Comparison of ENCODE assay signal across 8 mouse cellular contexts in the genomic region with DNA sequence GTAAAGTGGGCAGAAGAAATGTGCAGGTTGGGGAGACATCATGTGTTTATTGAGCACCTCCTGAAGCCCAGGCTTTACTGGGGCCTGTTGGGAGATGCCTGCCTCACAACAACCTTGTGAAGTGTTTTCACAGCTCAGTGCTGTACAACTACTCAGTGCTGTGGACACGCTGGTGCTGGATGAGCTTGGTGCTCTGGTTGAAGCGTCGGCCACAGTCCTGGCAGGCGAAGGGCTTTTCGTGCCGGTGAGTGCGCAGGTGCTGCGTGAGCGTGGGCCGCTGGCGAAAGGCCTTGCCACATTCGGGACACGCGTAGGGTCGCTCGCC. TPM values are rescaled to one million over a fixed set of nuclear protein-coding genes. Genes with fewer than 3 reads are reported as not detected.
DNase-seq lines count a peak whose midpoint lies in the region; ATAC-seq and TF ChIP-seq lines count a peak whose summit lies in the region.

No protein-coding gene starts in this region.

- peak overlapping the region; percentile 73; the same call in 1 of the 2 replicates for H3K4me2 ChIP-seq in heart, postnatal 0 days (ENCODE audit: low read depth, low read length)
- H3K4me2 ChIP-seq in embryonic facial prominence, embryonic 11.5 days (ENCODE audit: low read depth, low read length), result peak overlapping the region; percentile 94; the same call in 1 of the 2 replicates
- peak overlapping the region; percentile 76 for H3K4me2 ChIP-seq in hindbrain, postnatal 0 days (ENCODE audit: low read depth, low read length)
- peak overlapping the region; percentile 65 for H3K4me2 ChIP-seq in midbrain, postnatal 0 days (ENCODE audit: low read depth, low read length, poor library complexity, severe bottlenecking)

- peak overlapping the region; percentile 49 for H3K4me3 ChIP-seq in heart, postnatal 0 days (ENCODE audit: low read depth, low read length)
- H3K4me3 ChIP-seq in embryonic facial prominence, embryonic 11.5 days (ENCODE audit: low read depth, low read length), result peak overlapping the region; percentile 47; the same call in 1 of the 2 replicates
- H3K4me3 ChIP-seq in hindbrain, postnatal 0 days (ENCODE audit: low read length), result peak overlapping the region; percentile 49
- H3K4me3 ChIP-seq in midbrain, postnatal 0 days (ENCODE audit: low read depth, low read length), result peak overlapping the region; percentile 39

- H3K27ac ChIP-seq in heart, postnatal 0 days (ENCODE audit: low read depth), result no peak overlapping the region
- H3K27ac ChIP-seq in embryonic facial prominence, embryonic 11.5 days (replicated peaks; ENCODE audit: low read depth, low read length), result no peak overlapping the region
- peak overlapping the region; percentile 83 for H3K27ac ChIP-seq in hindbrain, postnatal 0 days
- H3K27ac ChIP-seq in midbrain, postnatal 0 days (ENCODE audit: low read depth, low read length), result peak overlapping the region; percentile 65

- H3K4me1 ChIP-seq in heart, postnatal 0 days (ENCODE audit: control insufficient read depth, insufficient read depth), result peaks cover 17% of the 10 kb centered on the region
- H3K4me1 ChIP-seq in embryonic facial prominence, embryonic 11.5 days (ENCODE audit: control insufficient read depth, insufficient read depth, low read length), result peaks cover 7% of the 10 kb centered on the region
- H3K4me1 ChIP-seq in hindbrain, postnatal 0 days (ENCODE audit: insufficient read depth, low read length), result peaks cover 12% of the 10 kb centered on the region
- H3K4me1 ChIP-seq in midbrain, postnatal 0 days (ENCODE audit: insufficient read depth, low read length), result peaks cover 7% of the 10 kb centered on the region; the same call in 1 of the 2 replicates

- no peak for ATAC-seq in heart, postnatal 0 days (ENCODE audit: insufficient read depth, low read depth)
- no peak for ATAC-seq in embryonic facial prominence, embryonic 11.5 days (replicated peaks; ENCODE audit: insufficient number of reproducible peaks, low FRiP score, low TSS enrichment, low read depth)
- ATAC-seq in hindbrain, postnatal 0 days, result peak; percentile 1; the same call in 1 of the 2 replicates
- ATAC-seq in midbrain, postnatal 0 days (ENCODE audit: low FRiP score), result no peak
- no peak for ATAC-seq in CD4-positive, CD25-positive, alpha-beta regulatory T cell, adult 4 months

- no peaks in the 10 kb centered on the region for H3K9me3 ChIP-seq in heart, postnatal 0 days (replicated peaks; ENCODE audit: control insufficient read depth, low read length)
- no peaks in the 10 kb centered on the region; the same call in 1 of the 2 replicates for H3K9me3 ChIP-seq in embryonic facial prominence, embryonic 11.5 days (replicated peaks; ENCODE audit: control insufficient read depth, low read length)
- H3K9me3 ChIP-seq in hindbrain, postnatal 0 days (ENCODE audit: low read length), result no peaks in the 10 kb centered on the region
- no peaks in the 10 kb centered on the region for H3K9me3 ChIP-seq in midbrain, postnatal 0 days (ENCODE audit: low read length)

- H3K36me3 ChIP-seq in heart, postnatal 0 days (replicated peaks; ENCODE audit: control insufficient read depth, insufficient read depth, low read length), result no peaks in the 10 kb centered on the region
- no peaks in the 10 kb centered on the region for H3K36me3 ChIP-seq in embryonic facial prominence, embryonic 11.5 days (replicated peaks; ENCODE audit: control insufficient read depth, insufficient read depth, low read depth, low read length)
- H3K36me3 ChIP-seq in hindbrain, postnatal 0 days (ENCODE audit: insufficient read depth, low read length), result no peaks in the 10 kb centered on the region
- H3K36me3 ChIP-seq in midbrain, postnatal 0 days (ENCODE audit: insufficient read depth, low read length), result no peaks in the 10 kb centered on the region

- DNase-seq in heart, postnatal 0 days (ENCODE audit: low spot score), result no peak
- no peak for DNase-seq in heart, postnatal 10 days
- DNase-seq in embryonic facial prominence, embryonic 11.5 days (ENCODE audit: low spot score), result no peak
- DNase-seq in hindbrain, postnatal 0 days (ENCODE audit: low spot score), result no peak
- no peak for DNase-seq in midbrain, postnatal 0 days (ENCODE audit: low spot score)
- no peak for DNase-seq in spleen, adult 12 weeks (ENCODE audit: low spot score)
- no peak for DNase-seq in left cerebral cortex, postnatal 36 days (ENCODE audit: low spot score in 2 of 2)

- H3K27me3 ChIP-seq in heart, postnatal 0 days (ENCODE audit: control insufficient read depth, insufficient read depth, low read length), result peaks cover 29% of the 10 kb centered on the region
- H3K27me3 ChIP-seq in embryonic facial prominence, embryonic 11.5 days (ENCODE audit: control insufficient read depth, insufficient read depth, low read length), result peaks cover 31% of the 10 kb centered on the region
- 0 out of 2 replicates have a peak, but pooled peaks cover 3% of the 10 kb centered on the region for H3K27me3 ChIP-seq in hindbrain, postnatal 0 days (ENCODE audit: insufficient read depth, low read length)
- H3K27me3 ChIP-seq in midbrain, postnatal 0 days (ENCODE audit: insufficient read depth, low read length), result peaks cover 10% of the 10 kb centered on the region; the same call in 1 of the 2 replicates

- no peak for TF ChIP-seq EP300 in heart, postnatal 0 days (IDR thresholded peaks at IDR 0.05; ENCODE audit: low read depth)

- intact Hi-C loops in heart, postnatal 10 days (cut with DNase I), result no loop called here
- intact Hi-C loops in left cerebral cortex, postnatal 36 days (cut with DNase I), result no loop called here

- WGBS in heart, postnatal 0 days, result 47% methylated on average over 16 of the region's 16 CpGs
- 34% methylated on average over 16 of the region's 16 CpGs for WGBS in embryonic facial prominence, embryonic 11.5 days
- WGBS in hindbrain, postnatal 0 days, result 38% methylated on average over 16 of the region's 16 CpGs
- 41% methylated on average over 16 of the region's 16 CpGs for WGBS in midbrain, postnatal 0 days

- no peak for TF ChIP-seq CTCF in heart, postnatal 0 days (IDR thresholded peaks at IDR 0.05; ENCODE audit: low read depth)
- no peak for TF ChIP-seq CTCF in hindbrain, postnatal 0 days (IDR thresholded peaks at IDR 0.05; ENCODE audit: low read depth)
- TF ChIP-seq CTCF in midbrain, postnatal 0 days (IDR thresholded peaks at IDR 0.05), result no peak

- H3K9ac ChIP-seq in heart, postnatal 0 days (replicated peaks; ENCODE audit: low read depth, low read length), result no peak overlapping the region
- H3K9ac ChIP-seq in embryonic facial prominence, embryonic 11.5 days (replicated peaks; ENCODE audit: low read length), result no peak overlapping the region
- H3K9ac ChIP-seq in hindbrain, postnatal 0 days (replicated peaks; ENCODE audit: low read length), result peak overlapping the region; percentile 70
- peak overlapping the region; percentile 72 for H3K9ac ChIP-seq in midbrain, postnatal 0 days (replicated peaks; ENCODE audit: low read length, poor library complexity, severe bottlenecking)

RNA-seq across cellular contexts. Expression of gene Ube2m, which starts 5.0 kb away (rescaled TPM):
- 290 and 312 TPM in 2 replicates for total RNA-seq in heart, postnatal 0 days (2014; rRNA removed; ENCODE audit: low replicate concordance)
- polyA plus RNA-seq in heart, postnatal 0 days (2015; fragmentation: Nextera tagmentation; extraction: Ambion mirVana), result 116 and 127 TPM in 2 replicates
- total RNA-seq in heart, postnatal 10 days (2021), result 100 to 1,000 TPM; 185 to 188 TPM
- 172 and 177 TPM in 2 replicates for polyA plus RNA-seq in embryonic facial prominence, embryonic 11.5 days (2014; fragmentation: Nextera tagmentation; extraction: Ambion mirVana)
- total RNA-seq in hindbrain, postnatal 0 days (2014; rRNA removed), result 320 and 345 TPM in 2 replicates
- 140 and 153 TPM in 2 replicates for polyA plus RNA-seq in hindbrain, postnatal 0 days (2015; fragmentation: Nextera tagmentation; extraction: Ambion mirVana)
- total RNA-seq in midbrain, postnatal 0 days (2014; rRNA removed), result 359 and 383 TPM in 2 replicates
- polyA plus RNA-seq in midbrain, postnatal 0 days (2015; fragmentation: Nextera tagmentation; extraction: Ambion mirVana), result 146 and 147 TPM in 2 replicates
- 10 to 100 TPM in 1 of 2 experiments, 1 to 10 TPM in 1; 7.9 to 14.3 TPM for polyA plus RNA-seq in CD4-positive, CD25-positive, alpha-beta regulatory T cell, adult 4 months (2017; shearing (Covaris generic))
- total RNA-seq in left cerebral cortex, postnatal 36 days (2021), result 100 to 1,000 TPM; 210 to 252 TPM

RNA-seq across cellular contexts. Expression of gene Chmp2a, which starts 8.5 kb away (rescaled TPM):
- 48.2 and 72.1 TPM in 2 replicates for total RNA-seq in heart, postnatal 0 days (2014; rRNA removed; ENCODE audit: low replicate concordance)
- 181 and 183 TPM in 2 replicates for polyA plus RNA-seq in heart, postnatal 0 days (2015; fragmentation: Nextera tagmentation; extraction: Ambion mirVana)
- 100 to 1,000 TPM; 137 to 143 TPM for total RNA-seq in heart, postnatal 10 days (2021)
- 107 and 116 TPM in 2 replicates for polyA plus RNA-seq in embryonic facial prominence, embryonic 11.5 days (2014; fragmentation: Nextera tagmentation; extraction: Ambion mirVana)
- total RNA-seq in hindbrain, postnatal 0 days (2014; rRNA removed), result 59.7 and 68.0 TPM in 2 replicates
- polyA plus RNA-seq in hindbrain, postnatal 0 days (2015; fragmentation: Nextera tagmentation; extraction: Ambion mirVana), result 188 and 202 TPM in 2 replicates
- 67.6 and 114 TPM in 2 replicates for total RNA-seq in midbrain, postnatal 0 days (2014; rRNA removed)
- 198 and 205 TPM in 2 replicates for polyA plus RNA-seq in midbrain, postnatal 0 days (2015; fragmentation: Nextera tagmentation; extraction: Ambion mirVana)
- 100 to 1,000 TPM; 259 to 278 TPM for polyA plus RNA-seq in CD4-positive, CD25-positive, alpha-beta regulatory T cell, adult 4 months (2017; shearing (Covaris generic))
- 100 to 1,000 TPM; 124 to 136 TPM for total RNA-seq in left cerebral cortex, postnatal 36 days (2021)

RNA-seq across cellular contexts. Expression of gene Mzf1, which starts 11.5 kb away (rescaled TPM):
- total RNA-seq in heart, postnatal 0 days (2014; rRNA removed; ENCODE audit: low replicate concordance), result 2.7 and 8.4 TPM in 2 replicates
- polyA plus RNA-seq in heart, postnatal 0 days (2015; fragmentation: Nextera tagmentation; extraction: Ambion mirVana), result 0.70 and 0.83 TPM in 2 replicates
- under 1 TPM; 0.72 to 0.92 TPM for total RNA-seq in heart, postnatal 10 days (2021)
- polyA plus RNA-seq in embryonic facial prominence, embryonic 11.5 days (2014; fragmentation: Nextera tagmentation; extraction: Ambion mirVana), result 1.2 and 1.6 TPM in 2 replicates
- 9.6 and 11.5 TPM in 2 replicates for total RNA-seq in hindbrain, postnatal 0 days (2014; rRNA removed)
- 7.7 and 8.7 TPM in 2 replicates for polyA plus RNA-seq in hindbrain, postnatal 0 days (2015; fragmentation: Nextera tagmentation; extraction: Ambion mirVana)
- 13.2 and 14.4 TPM in 2 replicates for total RNA-seq in midbrain, postnatal 0 days (2014; rRNA removed)
- 12.2 TPM in 2 replicates for polyA plus RNA-seq in midbrain, postnatal 0 days (2015; fragmentation: Nextera tagmentation; extraction: Ambion mirVana)
- under 1 TPM; 0.35 to 0.84 TPM for polyA plus RNA-seq in CD4-positive, CD25-positive, alpha-beta regulatory T cell, adult 4 months (2017; shearing (Covaris generic))
- 10 to 100 TPM; 12.2 to 15.8 TPM for total RNA-seq in left cerebral cortex, postnatal 36 days (2021)

RNA-seq across cellular contexts. Expression of gene Zbtb45, which starts 33.2 kb away (rescaled TPM):
- total RNA-seq in heart, postnatal 0 days (2014; rRNA removed; ENCODE audit: low replicate concordance), result 16.9 and 29.2 TPM in 2 replicates
- 9.5 and 10.5 TPM in 2 replicates for polyA plus RNA-seq in heart, postnatal 0 days (2015; fragmentation: Nextera tagmentation; extraction: Ambion mirVana)
- total RNA-seq in heart, postnatal 10 days (2021), result 10 to 100 TPM in 1 of 2 experiments, 1 to 10 TPM in 1; 9.7 to 11.8 TPM
- 22.6 and 22.9 TPM in 2 replicates for polyA plus RNA-seq in embryonic facial prominence, embryonic 11.5 days (2014; fragmentation: Nextera tagmentation; extraction: Ambion mirVana)
- total RNA-seq in hindbrain, postnatal 0 days (2014; rRNA removed), result 41.6 and 47.6 TPM in 2 replicates
- polyA plus RNA-seq in hindbrain, postnatal 0 days (2015; fragmentation: Nextera tagmentation; extraction: Ambion mirVana), result 23.9 and 24.6 TPM in 2 replicates
- total RNA-seq in midbrain, postnatal 0 days (2014; rRNA removed), result 37.5 and 70.8 TPM in 2 replicates
- 29.0 and 31.8 TPM in 2 replicates for polyA plus RNA-seq in midbrain, postnatal 0 days (2015; fragmentation: Nextera tagmentation; extraction: Ambion mirVana)
- polyA plus RNA-seq in CD4-positive, CD25-positive, alpha-beta regulatory T cell, adult 4 months (2017; shearing (Covaris generic)), result 1 to 10 TPM; 5.6 to 7.4 TPM
- total RNA-seq in left cerebral cortex, postnatal 36 days (2021), result 10 to 100 TPM; 35.8 to 36.5 TPM

RNA-seq across cellular contexts. Expression of gene Trim28, which starts 44.2 kb away (rescaled TPM):
- 279 and 309 TPM in 2 replicates for total RNA-seq in heart, postnatal 0 days (2014; rRNA removed; ENCODE audit: low replicate concordance)
- polyA plus RNA-seq in heart, postnatal 0 days (2015; fragmentation: Nextera tagmentation; extraction: Ambion mirVana), result 67.8 and 69.9 TPM in 2 replicates
- 100 to 1,000 TPM; 148 to 165 TPM for total RNA-seq in heart, postnatal 10 days (2021)
- polyA plus RNA-seq in embryonic facial prominence, embryonic 11.5 days (2014; fragmentation: Nextera tagmentation; extraction: Ambion mirVana), result 525 and 526 TPM in 2 replicates
- total RNA-seq in hindbrain, postnatal 0 days (2014; rRNA removed), result 483 and 563 TPM in 2 replicates
- 176 and 184 TPM in 2 replicates for polyA plus RNA-seq in hindbrain, postnatal 0 days (2015; fragmentation: Nextera tagmentation; extraction: Ambion mirVana)
- total RNA-seq in midbrain, postnatal 0 days (2014; rRNA removed), result 467 and 650 TPM in 2 replicates
- 187 and 190 TPM in 2 replicates for polyA plus RNA-seq in midbrain, postnatal 0 days (2015; fragmentation: Nextera tagmentation; extraction: Ambion mirVana)
- polyA plus RNA-seq in CD4-positive, CD25-positive, alpha-beta regulatory T cell, adult 4 months (2017; shearing (Covaris generic)), result 10 to 100 TPM; 37.1 to 75.2 TPM
- total RNA-seq in left cerebral cortex, postnatal 36 days (2021), result 100 to 1,000 TPM; 199 to 217 TPM

Comparison
In these comparisons a context has a peak if more than half of its experiments do, and no peak if none do; other contexts are left out.
1. H3K27ac ChIP-seq: peak in hindbrain, postnatal 0 days (single experiment) and midbrain, postnatal 0 days (single experiment); none in heart, postnatal 0 days (single experiment) and embryonic facial prominence, embryonic 11.5 days (single experiment).
2. H3K9ac ChIP-seq: peak in hindbrain, postnatal 0 days (single experiment) and midbrain, postnatal 0 days (single experiment); none in heart, postnatal 0 days (single experiment) and embryonic facial prominence, embryonic 11.5 days (single experiment).
3. Peak in every context shown above with its lines, with median percentiles within 50 percentile points of each other: H3K4me2 ChIP-seq and H3K4me3 ChIP-seq.